Mouse (Mus musculus): Measurements from ENCODE around the gene Wbp2.

- TF ChIP-seq CTCF (IDR thresholded peaks at IDR 0.05; ENCODE audit: borderline replicate concordance, control insufficient read depth, extremely low read depth, insufficient read depth, low read length, poor library complexity) (no peak), POLR2A (IDR thresholded peaks at IDR 0.05; ENCODE audit: control insufficient read depth, extremely low read depth, insufficient read depth, low read length, poor library complexity) (peak; percentile 48; the same call in 1 of the 2 replicates)
Observed at GRCm38 (mm10) chr11:116030088-116030897, 56.5 kb downstream of the Wbp2 start, which contains the start of gene Unk.

Measured in thymus, adult 2 months (tissue).